Mouse (Mus musculus) 3T3-L1 (cell line): ENCODE results near the gene Atp1a3.
A peak's percentile ranks its signal among the peaks of the same experiment; 100 is the strongest.

ENCODE experiments used
- DNase-seq: peaks from one replicate; pipeline ENCODE4 v3.0.0-alpha.2; 2015; ENCODE audit warnings: low read depth, low spot score

Atp1a3 gene

DNA sequence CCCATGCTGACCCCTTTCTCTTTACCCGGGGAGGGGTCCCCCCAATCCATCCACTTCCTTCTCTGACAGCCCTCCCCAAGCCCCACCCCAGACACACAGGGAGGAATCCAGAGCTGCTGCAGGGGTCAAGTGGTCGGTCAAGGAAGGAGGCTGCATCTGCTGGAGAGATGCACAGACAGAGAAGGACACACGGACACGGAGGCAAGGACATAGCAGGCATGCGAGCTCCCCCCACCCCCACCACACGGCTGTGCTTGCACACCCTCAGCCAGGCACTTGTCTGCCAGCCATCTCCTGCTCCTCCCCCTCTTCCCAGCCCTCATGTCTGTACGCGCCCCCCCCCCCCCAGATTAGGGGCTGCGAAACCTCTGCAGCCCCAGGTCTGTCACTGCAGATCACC lies 952 bp downstream of the Atp1a3 start:
- no peak for DNase-seq

DNA sequence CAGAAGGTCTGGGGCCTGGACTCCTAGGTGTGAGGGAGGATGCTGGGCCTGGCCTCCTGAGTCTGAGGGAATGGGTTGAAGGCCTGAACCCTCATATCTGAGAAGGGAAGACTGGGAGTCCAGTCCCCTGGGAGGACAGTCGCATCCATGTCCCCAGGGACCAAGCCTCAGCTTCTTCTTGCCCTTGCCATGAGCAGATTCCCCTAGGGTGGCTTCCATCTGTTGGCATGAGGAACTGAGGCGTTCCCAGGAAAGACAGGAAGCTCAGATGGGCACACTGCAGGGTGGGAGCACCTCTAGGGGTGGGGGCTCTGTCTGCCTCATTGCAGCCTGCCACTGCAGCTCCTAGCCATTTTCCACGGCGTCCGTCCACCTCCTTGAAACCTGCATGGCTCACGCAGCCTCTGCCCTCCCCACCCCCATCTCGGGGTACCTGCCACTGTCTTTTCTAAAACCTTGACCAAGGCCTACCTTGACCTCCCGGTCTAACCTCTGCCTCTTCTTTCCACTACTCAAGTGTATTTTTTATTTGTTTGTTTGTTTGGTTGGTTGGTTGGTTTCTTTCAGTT lies 1.9 kb downstream of the Atp1a3 start:
- DNase-seq = no peak

DNA sequence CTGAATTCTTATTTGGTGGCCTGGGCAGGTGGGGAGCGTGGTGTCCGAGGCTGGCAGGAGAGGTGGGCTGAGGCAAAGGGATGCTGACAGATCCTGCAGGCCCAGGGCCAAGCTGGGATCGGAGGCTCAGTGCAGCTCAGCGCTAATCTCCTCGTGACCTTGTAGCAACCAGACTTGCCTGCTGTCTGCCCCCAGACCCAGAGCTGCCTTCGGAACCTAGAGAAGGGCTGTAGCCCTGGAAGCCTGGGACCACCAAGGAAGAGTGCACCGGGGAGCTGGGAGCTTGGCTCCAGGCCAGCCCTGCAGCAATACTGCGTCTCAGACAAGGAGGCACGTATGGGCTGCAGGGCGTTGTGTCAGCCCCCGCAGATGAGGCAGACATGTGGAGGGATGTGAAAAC lies 2.5 kb downstream of the Atp1a3 start:
- no peak for DNase-seq

- DNase-seq = no peak
These were observed 5.0 kb downstream of the Atp1a3 start for GRCm38 (mm10) chr7:25000711-25001110.

GRCm38 (mm10) chr7:25000211-25000610 lies 5.5 kb downstream of the Atp1a3 start:
- DNase-seq = no peak

DNA sequence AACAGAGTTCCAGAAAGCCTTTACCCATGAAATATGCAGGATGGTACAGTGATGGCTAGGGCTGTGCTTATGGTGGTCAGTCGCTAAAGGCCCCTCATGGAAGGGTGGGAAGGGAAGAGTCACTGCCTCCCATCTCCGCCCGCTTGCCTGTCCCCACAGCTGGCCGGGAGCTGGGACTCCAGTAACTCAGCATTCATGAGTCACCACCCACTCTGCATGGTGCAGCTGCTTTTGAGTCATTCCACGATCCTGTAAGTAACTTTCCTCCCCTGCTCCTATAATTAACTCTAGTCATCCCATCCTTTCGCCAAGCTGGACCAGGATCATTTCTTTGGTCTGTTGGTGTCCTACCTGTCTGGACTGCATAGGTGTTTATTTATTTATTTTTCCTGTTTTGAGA lies 12.7 kb downstream of the Atp1a3 start:
- peak; percentile 59 for DNase-seq

- DNase-seq = no peak
These were observed 15.3 kb downstream of the Atp1a3 start for GRCm38 (mm10) chr7:24990478-24990877.

DNA sequence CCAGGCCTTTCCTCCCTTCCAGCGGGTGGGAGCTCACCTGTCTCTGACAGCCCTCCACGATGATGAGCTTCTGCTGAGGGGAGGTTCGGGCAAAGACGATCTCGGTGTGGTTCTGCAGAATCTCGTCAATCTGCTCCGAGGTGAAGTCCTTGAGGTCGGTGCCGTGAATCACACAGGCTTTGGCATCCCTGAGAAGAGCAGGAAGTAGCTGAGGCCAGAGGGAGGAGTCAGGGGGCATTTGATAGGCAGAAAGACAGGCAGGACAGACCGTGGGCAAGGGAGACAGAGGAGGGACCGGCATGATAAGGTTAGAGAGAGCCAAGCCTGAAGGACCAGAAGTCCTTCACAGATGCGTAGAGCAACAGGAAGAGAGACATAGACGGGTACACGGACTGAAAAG lies 17.8 kb downstream of the Atp1a3 start:
- DNase-seq = no peak

GRCm38 (mm10) chr7:24985799-24986198 lies 20.0 kb downstream of the Atp1a3 start:
- DNase-seq = no peak

- no peak for DNase-seq
These were observed 21.5 kb downstream of the Atp1a3 start for GRCm38 (mm10) chr7:24984307-24984706.

DNA sequence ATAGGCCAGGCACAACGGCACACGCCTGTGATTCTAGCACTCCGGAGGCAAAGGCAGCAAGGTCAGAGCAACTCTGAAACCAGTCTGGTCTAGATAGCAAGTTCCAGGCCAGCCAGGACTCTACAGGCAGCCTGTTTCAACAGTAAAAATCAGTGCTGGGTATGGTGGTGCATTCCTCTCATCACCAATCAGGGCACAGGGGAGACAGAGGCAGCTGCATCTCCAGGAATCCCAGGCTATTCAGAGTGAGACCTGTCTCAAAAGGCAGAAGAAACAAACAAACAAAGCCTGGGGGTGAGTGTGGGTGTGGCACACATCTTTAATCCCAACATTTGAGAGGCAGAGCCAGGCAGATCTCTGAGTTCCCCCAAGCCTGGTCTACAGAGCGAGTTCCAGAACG lies 22.4 kb downstream of the Atp1a3 start:
- DNase-seq = no peak

GRCm38 (mm10) chr7:24980439-24980838 lies 25.3 kb downstream of the Atp1a3 start:
- no peak for DNase-seq

DNA sequence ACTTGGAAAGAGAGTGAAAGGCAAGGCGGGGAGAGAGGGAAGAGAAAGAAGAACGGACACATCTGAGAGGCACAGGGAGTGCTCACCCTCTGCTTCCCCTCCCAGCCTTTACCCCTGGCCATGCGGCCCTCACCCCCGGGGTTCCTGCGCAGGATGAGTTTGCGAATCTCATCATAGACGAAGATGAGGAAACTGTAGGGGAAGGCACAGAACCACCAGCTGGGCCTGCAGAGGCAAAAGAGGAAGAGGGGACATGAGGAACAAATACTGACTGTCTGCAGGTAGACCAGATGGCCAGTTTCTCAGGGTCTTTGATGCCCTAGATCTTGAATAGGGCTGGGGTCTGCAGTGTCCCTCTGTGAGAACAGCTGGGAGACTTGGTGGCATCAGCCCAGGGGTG lies 27.0 kb downstream of the Atp1a3 start:
- DNase-seq = no peak

- peak; percentile 61 for DNase-seq
These were observed 30.7 kb downstream of the Atp1a3 start for GRCm38 (mm10) chr7:24974893-24975595.

- no peak for DNase-seq
These were observed 31.9 kb downstream of the Atp1a3 start for GRCm38 (mm10) chr7:24973902-24974301.

DNA sequence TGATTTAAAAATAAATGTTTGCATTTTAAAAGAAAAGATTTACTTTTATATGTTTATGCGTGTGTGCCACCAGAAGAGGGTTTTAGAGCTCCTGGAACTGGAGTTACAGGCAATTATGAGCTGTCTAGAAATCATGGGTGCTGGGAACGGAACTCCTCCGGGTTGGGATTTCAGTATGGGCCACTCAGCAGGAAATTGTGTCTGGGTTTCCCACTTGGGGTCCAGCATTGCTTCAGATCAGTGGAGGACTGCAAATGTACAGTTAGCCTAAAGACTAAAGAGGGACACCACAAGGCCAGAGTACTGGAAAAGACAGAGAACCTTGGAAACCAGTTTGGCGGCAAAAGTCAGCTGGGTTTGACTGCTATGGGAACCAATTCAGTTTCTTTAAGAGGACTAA lies 32.5 kb downstream of the Atp1a3 start:
- no peak for DNase-seq

DNA sequence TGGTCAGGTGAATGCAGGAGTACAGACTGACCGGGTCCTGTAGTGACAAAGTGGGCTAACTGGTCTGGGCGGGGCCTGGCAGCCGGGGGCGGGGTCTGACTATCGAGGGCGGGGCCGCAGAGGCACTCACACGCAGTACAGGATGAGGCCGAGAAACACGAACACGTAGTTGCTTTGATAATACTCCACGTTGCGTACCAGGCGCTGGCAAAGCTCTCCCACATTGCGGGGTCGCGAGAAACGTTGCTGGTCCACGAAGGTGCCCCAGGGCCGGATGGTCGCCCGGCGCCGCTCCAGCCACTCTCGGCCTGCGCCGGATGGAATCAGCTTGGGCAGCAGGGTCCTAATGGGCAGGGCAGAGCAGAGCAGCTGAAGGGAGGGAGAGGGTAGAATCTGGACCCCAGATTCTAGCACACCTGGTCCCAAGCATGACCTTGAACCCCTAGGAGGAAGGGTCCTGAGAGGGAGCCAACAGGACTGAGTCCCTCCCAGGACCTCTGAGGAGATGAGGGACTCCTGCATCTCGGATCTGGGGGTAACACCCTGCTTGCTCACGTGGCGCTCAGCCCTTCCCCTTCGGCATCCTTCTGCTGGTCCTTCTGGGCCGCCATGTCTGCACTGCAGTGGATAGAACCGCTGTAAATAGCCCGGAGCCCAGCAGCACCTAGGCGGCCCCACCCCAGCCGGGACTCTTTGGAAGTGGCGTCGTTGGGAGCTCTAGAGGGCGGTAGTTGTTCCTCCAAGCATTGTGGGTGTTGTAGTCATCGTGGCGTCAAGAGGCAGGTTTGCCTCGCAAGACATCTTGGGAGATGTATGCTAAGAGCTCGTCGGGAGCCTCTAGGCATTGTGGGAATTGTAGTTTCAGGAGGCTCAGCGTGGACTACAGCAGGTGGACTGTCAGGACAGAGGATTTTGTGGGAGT lies 33.5 kb downstream of the Atp1a3 start, which contains the start of gene Rabac1:
Rabac1 (minus strand) TSS at position 783 of the 922 bp plus-strand sequence.
- peak; percentile 93 for DNase-seq

DNA sequence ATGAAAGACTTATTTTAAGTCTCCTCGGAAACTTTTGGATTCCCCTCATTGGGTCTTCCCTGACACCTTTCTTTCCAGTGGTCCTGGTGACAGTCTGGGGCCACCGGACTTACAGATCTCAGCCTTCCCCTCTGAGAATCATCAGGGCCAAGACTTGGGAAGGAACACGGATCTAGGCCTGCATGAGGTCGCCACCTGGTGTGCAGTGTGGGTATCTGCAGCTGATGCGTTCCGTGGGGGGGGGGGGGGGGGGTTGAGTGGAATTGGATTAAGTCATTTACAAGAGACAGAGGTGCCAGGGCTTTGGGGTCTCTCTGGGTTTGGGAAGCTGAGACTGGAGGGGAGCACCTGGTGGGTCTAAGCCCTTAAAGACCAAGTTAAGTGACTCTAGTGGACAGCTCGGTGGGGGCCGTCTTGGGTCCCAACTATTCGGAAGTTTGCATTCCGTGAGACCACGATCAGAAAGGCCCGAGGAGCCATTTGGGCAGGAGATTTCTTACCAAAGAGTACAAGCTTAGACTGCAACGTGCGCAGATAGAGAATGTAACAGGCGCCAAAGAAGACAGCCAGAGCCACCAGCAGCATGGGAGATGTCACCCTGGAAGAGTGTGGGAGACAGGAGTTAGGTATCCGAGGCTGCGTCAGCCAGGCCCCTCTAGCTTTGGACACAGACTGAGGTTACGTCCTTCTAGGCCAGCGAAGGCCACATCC lies 34.3 kb downstream of the Atp1a3 start:
- DNase-seq = peak; percentile 73

- no peak for DNase-seq
These were observed 35.4 kb downstream of the Atp1a3 start for GRCm38 (mm10) chr7:24970341-24970740.

DNA sequence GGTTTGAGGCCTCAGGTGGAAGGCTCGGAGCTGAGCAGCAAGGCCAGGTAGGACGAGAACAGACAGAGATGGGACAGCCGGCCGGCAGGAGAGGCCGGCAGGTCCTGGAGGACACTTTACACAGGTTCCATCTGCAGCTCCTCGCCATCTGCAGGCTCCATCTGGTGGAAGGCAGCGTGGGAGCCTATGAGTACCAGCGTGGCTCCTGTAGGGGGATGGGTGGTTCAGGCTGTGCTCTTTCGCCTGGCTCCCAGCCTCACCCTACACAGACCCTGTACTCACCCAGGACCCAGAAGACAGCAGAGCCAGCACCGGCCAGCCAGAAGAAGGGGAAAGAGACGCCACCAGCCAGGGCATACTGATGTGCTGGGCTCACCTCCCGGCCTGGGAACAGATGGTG lies 36.0 kb downstream of the Atp1a3 start:
- no peak for DNase-seq

- DNase-seq = peak; percentile 22
These were observed 37.3 kb downstream of the Atp1a3 start for GRCm38 (mm10) chr7:24968463-24968862.

GRCm38 (mm10) chr7:24967966-24968365 lies 37.8 kb downstream of the Atp1a3 start:
- no peak for DNase-seq
